Mouse (Mus musculus) forebrain, embryonic 11.5 days (tissue): ENCODE measurements around the gene Gm20388. TPM values are rescaled to one million over a fixed set of nuclear protein-coding genes. Genes with fewer than 3 reads are reported as not detected.

Source experiments
- ATAC-seq: fragments of 200-750 bp; cut with Nextera tagmentation; replicated peaks from 2 replicates; pipeline ENCODE4 v1.8.0; 2017; ENCODE audit warnings: moderate TSS enrichment; ENCODE audit not compliant: low FRiP score
- DNase-seq: peaks from one replicate; pipeline ENCODE4 v3.0.0-alpha.2; 2017; ENCODE audit warnings: low spot score
- H3K27ac ChIP-seq: fragments of 300-500 bp; sonication (generic); 2 replicates; pipeline ENCODE4 v1.5.1; 2014; ENCODE audit warnings: low read depth, low read length
- H3K27me3 ChIP-seq: fragments of 300-500 bp; sonication (generic); 2 replicates; pipeline ENCODE4 v1.6.1; 2014; ENCODE audit warnings: mild to moderate bottlenecking, low read length, mixed read lengths; ENCODE audit not compliant: control insufficient read depth, insufficient read depth
- H3K36me3 ChIP-seq: fragments of 300-500 bp; sonication (generic); 2 replicates; pipeline ENCODE4 v1.6.1; 2014; ENCODE audit warnings: mild to moderate bottlenecking, low read length, moderate library complexity, mixed read lengths; ENCODE audit not compliant: control insufficient read depth, insufficient read depth
- H3K4me1 ChIP-seq: fragments of 300-500 bp; sonication (generic); replicated peaks from 2 replicates; pipeline ENCODE4 v1.6.1; 2014; ENCODE audit warnings: low read length, mixed read lengths; ENCODE audit not compliant: control insufficient read depth, insufficient read depth
- H3K4me2 ChIP-seq: fragments of 300-500 bp; sonication (generic); 2 replicates; pipeline ENCODE4 v1.6.1; 2014; ENCODE audit warnings: low read depth, mild to moderate bottlenecking, low read length, moderate library complexity, mixed read lengths; ENCODE audit not compliant: severe bottlenecking
- H3K4me3 ChIP-seq: fragments of 300-500 bp; sonication (generic); 2 replicates; pipeline ENCODE4 v1.5.1; 2014; ENCODE audit warnings: low read depth, low read length
- H3K9ac ChIP-seq: fragments of 300-500 bp; sonication (generic); 2 replicates; pipeline ENCODE4 v1.6.1; 2014; ENCODE audit warnings: low read length
- H3K9me3 ChIP-seq: fragments of 300-500 bp; sonication (generic); 2 replicates; pipeline ENCODE4 v1.6.1; 2016; ENCODE audit warnings: low read length, mixed read lengths; ENCODE audit not compliant: control insufficient read depth
- WGBS: fragments of 180-500 bp; shearing (Covaris S2); extraction: QIAGEN DNeasy Blood & Tissue Kit; methylation state at CpG from one replicate; pipeline ENCODE4 v1.1.7; 2014; 5-methylcytosine and 5-hydroxymethylcytosine counted together
- polyA plus RNA-seq: library from polyadenylated mRNA; unstranded; fragments of >200 nt; fragmentation: Nextera tagmentation; extraction: Ambion mirVana; gene quantifications from 2 replicates; pipeline ENCODE4 v1.2.1, GENCODE M21; 2014

Gm20388 gene
- polyA plus RNA-seq, 1 experiment from 2014 or later = not detected

DNA sequence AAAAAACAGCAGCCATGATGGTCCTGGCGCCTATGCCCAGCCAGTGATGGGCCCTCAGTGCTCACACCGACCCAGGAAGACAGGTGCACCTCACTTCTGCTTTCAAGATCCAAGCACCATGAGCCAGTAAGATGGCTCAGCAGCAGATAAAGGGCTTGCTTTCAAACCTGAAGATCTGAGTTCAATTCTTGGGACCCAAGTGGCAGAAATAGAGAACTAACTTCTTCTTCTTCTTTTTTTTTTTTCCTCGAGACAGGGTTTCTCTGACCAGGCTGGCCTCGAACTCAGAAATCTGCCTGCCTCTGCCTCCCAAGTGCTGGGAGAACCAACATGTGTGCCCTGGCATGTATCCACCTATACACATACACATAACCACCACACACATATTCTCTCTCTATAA is 3509.1 kb downstream of the Gm20388 start:
- Histone ChIP-seq H3K27me3 (no peaks in the 10 kb centered on the region), H3K36me3 (peaks cover 15% of the 10 kb centered on the region), H3K4me2 (no peak overlapping the region), H3K9me3 (no peaks in the 10 kb centered on the region), H3K4me3 (no peak overlapping the region), H3K27ac (no peak overlapping the region), H3K9ac (no peak overlapping the region), H3K4me1 (no peaks in the 10 kb centered on the region)
- DNase-seq (no peak), ATAC-seq (no peak)
- 93% methylated on average over 4 of the region's 4 CpGs for WGBS

DNA sequence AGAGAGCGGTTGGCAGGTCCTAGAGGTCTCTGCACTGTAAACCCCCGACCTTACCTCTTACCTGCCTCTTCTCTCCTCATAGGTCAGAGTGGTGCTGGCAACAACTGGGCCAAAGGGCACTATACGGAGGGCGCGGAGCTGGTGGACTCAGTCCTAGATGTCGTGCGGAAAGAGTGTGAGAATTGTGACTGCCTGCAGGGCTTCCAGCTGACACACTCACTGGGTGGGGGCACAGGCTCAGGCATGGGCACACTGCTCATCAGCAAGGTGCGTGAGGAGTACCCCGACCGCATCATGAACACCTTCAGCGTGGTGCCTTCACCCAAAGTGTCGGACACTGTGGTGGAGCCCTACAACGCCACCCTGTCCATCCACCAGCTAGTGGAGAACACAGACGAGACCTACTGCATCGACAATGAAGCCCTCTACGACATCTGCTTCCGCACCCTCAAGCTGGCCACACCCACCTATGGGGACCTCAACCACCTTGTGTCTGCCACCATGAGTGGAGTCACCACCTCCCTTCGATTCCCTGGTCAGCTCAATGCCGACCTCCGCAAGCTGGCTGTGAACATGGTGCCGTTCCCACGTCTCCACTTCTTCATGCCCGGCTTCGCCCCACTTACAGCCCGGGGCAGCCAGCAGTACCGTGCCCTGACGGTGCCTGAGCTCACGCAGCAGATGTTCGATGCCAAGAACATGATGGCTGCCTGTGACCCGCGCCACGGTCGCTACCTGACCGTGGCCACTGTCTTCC is 3510.1 kb downstream of the Gm20388 start:
- ATAC-seq = no peak
- DNase-seq = peak; percentile 51
- H3K36me3 ChIP-seq = peaks cover 15% of the 10 kb centered on the region

DNA sequence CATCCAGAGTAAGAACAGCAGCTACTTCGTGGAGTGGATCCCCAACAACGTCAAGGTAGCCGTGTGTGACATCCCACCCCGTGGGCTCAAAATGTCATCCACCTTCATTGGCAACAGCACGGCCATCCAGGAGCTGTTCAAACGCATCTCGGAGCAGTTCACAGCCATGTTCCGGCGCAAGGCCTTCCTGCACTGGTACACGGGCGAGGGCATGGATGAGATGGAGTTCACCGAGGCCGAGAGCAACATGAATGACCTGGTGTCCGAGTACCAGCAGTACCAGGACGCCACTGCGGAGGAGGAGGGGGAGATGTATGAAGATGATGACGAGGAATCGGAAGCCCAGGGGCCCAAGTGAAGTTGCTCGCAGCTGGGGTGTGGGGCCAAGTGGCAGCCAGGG is 3510.7 kb downstream of the Gm20388 start:
- peaks cover 15% of the 10 kb centered on the region for H3K36me3 ChIP-seq
- 93% methylated on average over 19 of the region's 19 CpGs for WGBS
- H3K9me3 ChIP-seq = peaks cover under 1% of the 10 kb centered on the region; the same call in 1 of the 2 replicates
- no peak for ATAC-seq
- H3K27me3 ChIP-seq = no peaks in the 10 kb centered on the region
- no peaks in the 10 kb centered on the region for H3K4me1 ChIP-seq
- no peak overlapping the region for H3K9ac ChIP-seq
- H3K27ac ChIP-seq = no peak overlapping the region
- H3K4me3 ChIP-seq = no peak overlapping the region
- peak; percentile 54 for DNase-seq
- no peak overlapping the region for H3K4me2 ChIP-seq

More for the DNA sequence above, 3510.1 kb downstream of the Gm20388 start:
- Histone ChIP-seq H3K27me3 (no peaks in the 10 kb centered on the region), H3K9ac (no peak overlapping the region), H3K27ac (no peak overlapping the region), H3K4me3 (no peak overlapping the region), H3K4me2 (no peak overlapping the region), H3K4me1 (no peaks in the 10 kb centered on the region), H3K9me3 (no peaks in the 10 kb centered on the region)
- 95% methylated on average over 34 of the region's 34 CpGs for WGBS

DNA sequence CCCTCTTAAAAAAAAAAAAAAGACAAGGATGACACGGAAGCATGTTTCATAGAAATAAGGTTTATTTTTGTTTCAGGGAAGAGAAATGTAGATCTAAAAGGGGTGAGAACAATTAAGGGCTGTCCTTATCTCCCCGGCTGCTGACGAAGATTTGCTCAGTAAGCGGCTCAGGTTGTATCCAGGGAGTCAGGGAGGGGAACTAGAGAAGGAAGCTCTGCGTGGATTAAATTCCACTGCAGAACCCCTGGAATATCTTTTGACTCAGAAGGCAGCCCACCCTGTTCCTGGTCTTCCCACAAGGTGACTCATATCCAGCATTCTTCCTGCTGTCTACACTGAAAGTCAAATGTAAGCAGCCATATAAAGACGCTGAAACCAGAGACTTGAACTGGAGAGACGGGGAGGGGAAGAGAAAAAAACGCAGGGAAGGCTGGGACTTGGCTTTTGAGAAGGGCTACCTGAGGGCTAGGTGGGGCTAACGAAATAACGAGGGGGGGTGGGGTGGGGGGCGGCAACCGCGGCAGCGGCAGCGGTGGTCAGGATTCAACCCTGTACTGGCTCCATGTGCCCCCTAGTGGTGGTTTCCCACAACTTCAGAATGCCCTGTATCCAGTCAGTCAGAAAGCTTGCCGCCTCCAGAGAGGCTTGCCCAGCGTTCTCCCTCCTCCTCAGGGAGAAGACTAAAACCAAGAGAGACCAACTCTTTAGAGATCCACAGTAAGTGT is 3511.6 kb downstream of the Gm20388 start:
- Histone ChIP-seq H3K4me3 (no peak overlapping the region), H3K4me2 (no peak overlapping the region), H3K9me3 (peaks cover 2% of the 10 kb centered on the region; the same call in 1 of the 2 replicates), H3K27ac (no peak overlapping the region), H3K9ac (no peak overlapping the region), H3K36me3 (peaks cover 15% of the 10 kb centered on the region), H3K4me1 (no peaks in the 10 kb centered on the region), H3K27me3 (no peaks in the 10 kb centered on the region)
- DNase-seq (peak; percentile 86), ATAC-seq (peak; percentile 61; the same call in 1 of the 2 replicates)
- WGBS = 20% methylated on average over 17 of the region's 17 CpGs

DNA sequence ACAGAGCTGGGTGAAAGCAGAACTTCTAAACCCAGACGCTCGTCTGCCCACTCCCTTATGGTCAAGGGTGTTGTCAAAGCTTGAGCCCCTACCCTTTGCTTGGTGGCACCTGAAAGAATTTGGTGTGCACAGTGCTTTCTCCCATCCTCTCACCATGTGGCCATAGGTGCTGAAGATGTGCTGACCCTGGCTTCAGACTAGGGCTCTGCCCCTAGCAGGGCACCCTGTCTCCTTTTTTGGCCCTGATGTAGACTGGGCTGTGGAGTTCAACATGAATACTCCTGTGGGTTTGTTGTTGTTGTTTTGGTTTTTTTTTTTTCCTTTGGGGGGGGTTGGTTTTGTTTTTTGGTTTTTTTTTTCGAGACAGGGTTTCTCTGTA is 3512.1 kb downstream of the Gm20388 start:
- Histone ChIP-seq H3K36me3 (peaks cover 15% of the 10 kb centered on the region), H3K4me1 (no peaks in the 10 kb centered on the region), H3K9me3 (peaks cover 7% of the 10 kb centered on the region), H3K27ac (no peak overlapping the region), H3K9ac (no peak overlapping the region), H3K4me3 (no peak overlapping the region), H3K27me3 (no peaks in the 10 kb centered on the region), H3K4me2 (no peak overlapping the region)
- no peak for DNase-seq
- WGBS = 24% methylated on average over 3 of the region's 3 CpGs
- no peak for ATAC-seq

DNA sequence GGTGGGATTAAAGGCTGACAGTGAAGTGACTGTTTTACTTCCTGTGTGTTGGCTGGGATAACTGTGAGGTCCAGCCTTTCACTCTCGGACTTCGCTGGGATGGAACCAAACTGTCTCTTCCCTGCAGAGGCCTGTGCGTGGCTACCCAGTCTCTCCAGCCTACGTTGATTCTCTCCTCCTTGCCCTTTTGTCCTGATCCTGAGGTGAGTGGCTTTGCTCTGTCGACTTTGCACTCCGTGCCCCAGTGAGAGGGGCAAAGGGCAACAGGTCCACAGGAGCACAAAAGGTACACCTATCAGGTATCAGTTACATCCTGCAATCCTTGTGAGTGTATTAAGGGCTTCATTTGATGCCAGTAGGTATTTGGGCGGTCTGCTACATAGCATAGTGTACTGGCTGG is 3512.8 kb downstream of the Gm20388 start, which contains the start of gene Def8:
Gene Def8 (plus strand): TSS at position 87 of the 400 bp plus-strand sequence.
- peaks cover 14% of the 10 kb centered on the region for H3K9me3 ChIP-seq
- H3K27ac ChIP-seq = no peak within 1 kb of the TSS
- H3K27me3 ChIP-seq = no peaks in the 10 kb centered on the region
- no peak for ATAC-seq
- WGBS = 75% methylated on average over 7 of the region's 7 CpGs
- peaks cover 15% of the 10 kb centered on the region for H3K36me3 ChIP-seq
- H3K4me2 ChIP-seq = no peak within 1 kb of the TSS
- no peak for DNase-seq
- H3K9ac ChIP-seq = no peak within 1 kb of the TSS
- no peak within 1 kb of the TSS for H3K4me3 ChIP-seq
- H3K4me1 ChIP-seq = no peaks in the 10 kb centered on the region

DNA sequence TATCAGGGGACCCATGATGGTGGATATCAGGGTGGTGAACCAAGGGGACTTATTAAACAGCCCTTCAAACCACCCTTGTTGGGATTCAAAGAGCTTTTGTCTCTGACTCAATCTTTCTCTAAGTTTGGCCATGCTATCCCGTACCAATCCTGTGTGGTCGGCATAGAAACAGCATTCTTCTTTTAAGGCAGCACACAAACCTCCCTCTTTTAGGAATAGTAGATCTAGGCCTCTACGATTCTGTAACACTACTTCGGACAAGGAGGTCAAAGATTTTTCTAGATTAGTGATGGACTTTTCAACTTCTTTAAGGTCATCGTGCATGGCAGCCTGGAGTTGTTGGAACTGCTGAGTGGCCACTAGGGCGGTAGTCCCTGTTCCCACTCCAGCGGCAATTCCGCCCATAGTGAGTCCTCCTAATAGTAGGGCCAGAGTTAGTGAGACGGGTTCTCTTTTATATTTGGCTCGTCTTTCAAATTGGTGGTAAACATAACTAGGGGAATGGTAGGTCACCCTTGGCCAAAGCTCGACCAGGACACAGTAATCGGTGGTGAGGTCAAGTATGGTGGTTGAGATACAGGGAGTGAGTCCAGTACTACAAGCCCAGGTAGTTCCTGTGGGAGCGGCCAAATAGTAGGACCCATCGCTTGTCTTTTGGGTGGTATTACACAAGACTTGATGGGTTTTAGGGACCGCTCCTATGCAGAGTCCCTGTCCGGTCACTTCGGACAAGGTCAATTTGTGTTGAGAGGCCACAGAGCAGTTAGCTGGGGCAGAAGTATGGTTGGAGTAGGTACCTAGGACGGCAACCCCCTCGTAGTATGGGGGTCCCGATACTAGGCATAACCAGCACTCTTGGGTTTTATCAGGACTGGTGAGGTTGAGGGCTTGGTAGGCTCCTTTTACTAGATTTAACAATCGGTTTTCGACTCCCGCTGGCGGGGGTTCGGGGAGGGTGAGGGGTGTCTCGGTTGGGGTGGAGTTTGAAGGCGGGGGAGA is 3516.2 kb downstream of the Gm20388 start:
- WGBS = 95% methylated on average over 27 of the region's 27 CpGs

DNA sequence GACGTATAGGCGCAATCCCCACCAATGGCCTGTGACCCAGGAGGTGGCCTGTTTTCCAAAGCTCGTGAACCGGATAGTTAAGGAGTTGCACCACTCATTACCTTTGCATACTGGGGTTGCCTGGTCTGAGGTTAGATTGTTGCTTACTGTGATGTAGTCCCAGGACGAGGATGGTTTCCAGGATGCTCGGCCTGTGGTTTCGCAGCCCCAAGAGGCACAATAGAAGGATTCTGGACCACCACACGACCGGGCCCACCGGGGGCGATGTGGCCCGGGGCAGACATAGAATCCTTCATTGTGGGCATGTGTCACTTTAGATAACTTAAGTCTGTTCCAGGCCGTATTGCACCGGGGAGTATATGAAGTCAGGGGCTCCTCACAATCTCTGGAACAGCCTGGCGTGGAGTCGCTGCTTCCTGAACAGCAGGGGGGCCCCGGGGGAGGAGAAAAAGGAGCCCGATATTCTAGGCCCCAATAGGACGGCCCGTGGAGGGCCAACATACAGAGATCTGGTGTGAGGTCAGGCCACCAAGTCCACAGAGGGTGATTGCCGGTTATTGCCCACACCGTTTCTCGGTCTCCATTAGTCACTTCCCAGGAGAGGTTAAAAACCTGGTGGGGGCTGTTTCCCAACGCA is 3517.1 kb downstream of the Gm20388 start:
- DNase-seq = no peak
- Histone ChIP-seq H3K36me3 (no peaks in the 10 kb centered on the region), H3K27me3 (no peaks in the 10 kb centered on the region), H3K27ac (no peak overlapping the region), H3K9ac (no peak overlapping the region), H3K9me3 (peaks cover 35% of the 10 kb centered on the region), H3K4me3 (no peak overlapping the region), H3K4me2 (no peak overlapping the region), H3K4me1 (no peaks in the 10 kb centered on the region)
- no peak for ATAC-seq
- WGBS = 96% methylated on average over 24 of the region's 24 CpGs

More for the DNA sequence above, 3516.2 kb downstream of the Gm20388 start:
- DNase-seq = no peak
- no peak overlapping the region for H3K27ac ChIP-seq
- H3K4me2 ChIP-seq = no peak overlapping the region
- H3K36me3 ChIP-seq = no peaks in the 10 kb centered on the region
- no peaks in the 10 kb centered on the region for H3K4me1 ChIP-seq
- ATAC-seq = no peak
- H3K9ac ChIP-seq = no peak overlapping the region
- peaks cover 30% of the 10 kb centered on the region for H3K9me3 ChIP-seq
- H3K4me3 ChIP-seq = no peak overlapping the region
- H3K27me3 ChIP-seq = no peaks in the 10 kb centered on the region
